Mouse (Mus musculus): Measurements from ENCODE around the gene Rps6kb1. TPM values are rescaled to one million over a fixed set of nuclear protein-coding genes. Genes with fewer than 3 reads are reported as not detected.
A peak's percentile ranks its signal among the peaks of the same experiment; 100 is the strongest.

The Rps6kb1 gene
- polyA plus RNA-seq, 1 experiment from 2014 or later = 65.9 TPM

GRCm38 (mm10) chr11:86586177-86586867, 41.7 kb upstream of the Rps6kb1 start:
- WGBS = 24% methylated on average over 12 of the region's 12 CpGs
- Histone ChIP-seq H3K27me3 (no peaks in the 10 kb centered on the region), H3K36me3 (peaks cover 7% of the 10 kb centered on the region; the same call in 1 of the 2 replicates), H3K4me1 (peaks cover 13% of the 10 kb centered on the region), H3K9ac (replicated peaks) (0 out of 2 replicates have a peak overlapping the region, but pooled peaks have one; percentile 12), H3K4me2 (replicated peaks) (0 out of 2 replicates have a peak overlapping the region, but pooled peaks have one; percentile 25), H3K27ac (replicated peaks) (no peak overlapping the region), H3K4me3 (no peak overlapping the region), H3K9me3 (no peaks in the 10 kb centered on the region)
- no peak for ATAC-seq (ENCODE audit: low FRiP score, low read depth)

GRCm38 (mm10) chr11:86585598-86585984, 41.0 kb upstream of the Rps6kb1 start:
- H3K9me3 ChIP-seq = no peaks in the 10 kb centered on the region
- no peak for ATAC-seq (ENCODE audit: low FRiP score, low read depth)
- no peak overlapping the region for H3K4me2 ChIP-seq (replicated peaks)
- H3K27me3 ChIP-seq = no peaks in the 10 kb centered on the region
- H3K9ac ChIP-seq (replicated peaks) = no peak overlapping the region
- H3K4me3 ChIP-seq = no peak overlapping the region
- WGBS = 48% methylated on average over 3 of the region's 3 CpGs
- no peak overlapping the region for H3K27ac ChIP-seq (replicated peaks)
- H3K4me1 ChIP-seq = peaks cover 13% of the 10 kb centered on the region
- peaks cover 7% of the 10 kb centered on the region; the same call in 1 of the 2 replicates for H3K36me3 ChIP-seq

- no peak overlapping the region for H3K9ac ChIP-seq (replicated peaks)
- 55% methylated on average over 7 of the region's 7 CpGs for WGBS
- no peaks in the 10 kb centered on the region for H3K27me3 ChIP-seq
- H3K9me3 ChIP-seq = no peaks in the 10 kb centered on the region
- H3K27ac ChIP-seq (replicated peaks) = no peak overlapping the region
- H3K4me3 ChIP-seq = no peak overlapping the region
- no peak overlapping the region for H3K4me2 ChIP-seq (replicated peaks)
- H3K4me1 ChIP-seq = peaks cover 13% of the 10 kb centered on the region
- ATAC-seq (ENCODE audit: low FRiP score, low read depth) = no peak
- peaks cover 7% of the 10 kb centered on the region; the same call in 1 of the 2 replicates for H3K36me3 ChIP-seq
Measured at GRCm38 (mm10) chr11:86584898-86585597, 40.4 kb upstream of the Rps6kb1 start.

GRCm38 (mm10) chr11:86583990-86584897, 39.6 kb upstream of the Rps6kb1 start:
- Histone ChIP-seq H3K4me3 (no peak overlapping the region), H3K9ac (replicated peaks) (no peak overlapping the region), H3K9me3 (no peaks in the 10 kb centered on the region), H3K27me3 (no peaks in the 10 kb centered on the region), H3K36me3 (peaks cover 7% of the 10 kb centered on the region; the same call in 1 of the 2 replicates), H3K4me1 (peaks cover 13% of the 10 kb centered on the region), H3K4me2 (replicated peaks) (no peak overlapping the region), H3K27ac (replicated peaks) (no peak overlapping the region)
- 89% methylated on average over 14 of the region's 14 CpGs for WGBS
- ATAC-seq (ENCODE audit: low FRiP score, low read depth) = no peak

- Histone ChIP-seq H3K4me1 (peaks cover 13% of the 10 kb centered on the region), H3K9me3 (no peaks in the 10 kb centered on the region), H3K27ac (replicated peaks) (no peak overlapping the region), H3K36me3 (peaks cover 7% of the 10 kb centered on the region; the same call in 1 of the 2 replicates), H3K4me2 (replicated peaks) (no peak overlapping the region), H3K9ac (replicated peaks) (no peak overlapping the region), H3K27me3 (no peaks in the 10 kb centered on the region), H3K4me3 (no peak overlapping the region)
- ATAC-seq (ENCODE audit: low FRiP score, low read depth) = no peak
- WGBS = 91% methylated on average over 3 of the region's 3 CpGs
Measured at GRCm38 (mm10) chr11:86583313-86583825, 38.8 kb upstream of the Rps6kb1 start.

- Histone ChIP-seq H3K4me1 (peaks cover 9% of the 10 kb centered on the region), H3K36me3 (peaks cover 7% of the 10 kb centered on the region; the same call in 1 of the 2 replicates), H3K9ac (replicated peaks) (no peak overlapping the region), H3K9me3 (no peaks in the 10 kb centered on the region), H3K4me2 (replicated peaks) (no peak overlapping the region), H3K27me3 (no peaks in the 10 kb centered on the region), H3K4me3 (no peak overlapping the region), H3K27ac (replicated peaks) (no peak overlapping the region)
- WGBS = 91% methylated on average over 7 of the region's 7 CpGs
- ATAC-seq (ENCODE audit: low FRiP score, low read depth) = no peak
Measured at GRCm38 (mm10) chr11:86582543-86583260, 38.1 kb upstream of the Rps6kb1 start.

GRCm38 (mm10) chr11:86581943-86582542, 37.4 kb upstream of the Rps6kb1 start:
- Histone ChIP-seq H3K4me3 (no peak overlapping the region), H3K4me1 (peaks cover 5% of the 10 kb centered on the region), H3K4me2 (replicated peaks) (no peak overlapping the region), H3K9ac (replicated peaks) (no peak overlapping the region), H3K9me3 (no peaks in the 10 kb centered on the region), H3K27ac (replicated peaks) (no peak overlapping the region), H3K36me3 (peaks cover 7% of the 10 kb centered on the region; the same call in 1 of the 2 replicates), H3K27me3 (no peaks in the 10 kb centered on the region)
- no peak for ATAC-seq (ENCODE audit: low FRiP score, low read depth)
- 95% methylated on average over 12 of the region's 12 CpGs for WGBS

- Histone ChIP-seq H3K4me3 (no peak overlapping the region), H3K27me3 (no peaks in the 10 kb centered on the region), H3K27ac (replicated peaks) (no peak overlapping the region), H3K4me2 (replicated peaks) (no peak overlapping the region), H3K9me3 (no peaks in the 10 kb centered on the region), H3K36me3 (peaks cover 7% of the 10 kb centered on the region; the same call in 1 of the 2 replicates), H3K9ac (replicated peaks) (no peak overlapping the region), H3K4me1 (no peaks in the 10 kb centered on the region)
- no peak for ATAC-seq (ENCODE audit: low FRiP score, low read depth)
- 72% methylated on average over 11 of the region's 11 CpGs for WGBS
Measured at GRCm38 (mm10) chr11:86581250-86581753, 36.7 kb upstream of the Rps6kb1 start.

GRCm38 (mm10) chr11:86580319-86581113, 35.9 kb upstream of the Rps6kb1 start:
- no peak overlapping the region for H3K27ac ChIP-seq (replicated peaks)
- 91% methylated on average over 9 of the region's 9 CpGs for WGBS
- no peak for ATAC-seq (ENCODE audit: low FRiP score, low read depth)

GRCm38 (mm10) chr11:86579731-86580318, 35.2 kb upstream of the Rps6kb1 start:
- Histone ChIP-seq H3K4me3 (no peak overlapping the region), H3K27me3 (no peaks in the 10 kb centered on the region), H3K27ac (replicated peaks) (no peak overlapping the region), H3K36me3 (peaks cover 1% of the 10 kb centered on the region; the same call in 1 of the 2 replicates), H3K4me2 (replicated peaks) (no peak overlapping the region), H3K9ac (replicated peaks) (no peak overlapping the region), H3K9me3 (no peaks in the 10 kb centered on the region), H3K4me1 (no peaks in the 10 kb centered on the region)
- 91% methylated on average over 10 of the region's 10 CpGs for WGBS
- ATAC-seq (ENCODE audit: low FRiP score, low read depth) = no peak

More at GRCm38 (mm10) chr11:86580319-86581113, 35.9 kb upstream of the Rps6kb1 start:
- H3K9me3 ChIP-seq = no peaks in the 10 kb centered on the region
- H3K36me3 ChIP-seq = peaks cover 7% of the 10 kb centered on the region; the same call in 1 of the 2 replicates
- no peak overlapping the region for H3K9ac ChIP-seq (replicated peaks)
- no peaks in the 10 kb centered on the region for H3K27me3 ChIP-seq
- no peaks in the 10 kb centered on the region for H3K4me1 ChIP-seq
- no peak overlapping the region for H3K4me2 ChIP-seq (replicated peaks)
- H3K4me3 ChIP-seq = no peak overlapping the region
